Mouse (Mus musculus) testis, adult 2 months (tissue): ENCODE data around the gene Megf11.

Experiments
- CTCF ChIP-seq: fragments of 200-500 bp; IDR thresholded peaks from 2 replicates; pipeline ENCODE4 v1.5.1; 2012; ENCODE audit warnings: low read depth, mild to moderate bottlenecking, inconsistent platforms, low read length, moderate library complexity; ENCODE audit not compliant: control insufficient read depth, insufficient read depth, insufficient replicate concordance
- POLR2A ChIP-seq: fragments of 200-500 bp; IDR thresholded peaks from 2 replicates; pipeline ENCODE4 v1.6.1; 2012; ENCODE audit warnings: low read depth, mild to moderate bottlenecking, inconsistent platforms, low read length, moderate library complexity; ENCODE audit not compliant: control insufficient read depth

DNA sequence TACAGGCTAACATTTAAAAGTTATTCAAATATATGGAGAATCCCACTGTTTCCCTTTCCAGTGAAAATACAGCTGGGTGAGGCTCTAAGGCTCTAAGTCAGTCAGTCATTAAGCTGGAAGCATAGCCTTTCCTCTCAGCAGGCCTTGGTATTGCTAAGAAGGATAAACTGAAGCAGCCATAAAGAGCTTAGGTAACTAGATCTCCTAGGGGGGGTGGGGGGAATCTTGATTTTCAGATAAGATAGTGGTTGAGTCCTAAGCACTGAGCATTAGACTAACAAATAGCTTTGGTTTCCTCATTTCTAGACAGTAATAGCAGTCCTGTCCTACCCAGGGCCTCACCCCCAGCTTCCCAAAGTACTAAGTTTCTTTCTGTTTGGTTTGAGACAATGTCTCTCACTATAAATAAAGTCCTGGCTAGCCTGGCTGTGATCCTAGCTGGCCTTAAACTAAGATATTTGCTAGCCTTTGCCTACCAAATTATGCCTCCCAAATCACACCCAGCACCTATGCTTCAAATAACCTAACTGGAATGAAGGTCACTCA is 318.1 kb downstream of the Megf11 start:
- no peak for TF ChIP-seq POLR2A
- TF ChIP-seq CTCF = no peak
